Comparison of ENCODE assay signal across 15 mouse cellular contexts in genomic region chr5:30682967-30683600, GRCm38 (mm10). TPM values are rescaled to one million over a fixed set of nuclear protein-coding genes. Genes with fewer than 3 reads are reported as not detected.
DNase-seq lines count a peak whose midpoint lies in the region; ATAC-seq and TF ChIP-seq lines count a peak whose summit lies in the region.
"Had no signal": no experiment of that assay in that cellular context is flagged by ENCODE, and none has a peak within 500 bp of the region (broad histone marks: within the 10 kb centered on the region; RNA-seq: fewer than 3 reads in every experiment).

No protein-coding gene starts in this region.

- H3K4me2 ChIP-seq in CH12.LX (ENCODE audit: insufficient read depth, low read depth, poor library complexity, severe bottlenecking), result no peak overlapping the region
- H3K4me2 ChIP-seq in neural tube, embryonic 15.5 days, result no peak overlapping the region
- H3K4me2 ChIP-seq: hindbrain, embryonic 12.5 days; kidney, embryonic 15.5 days had no signal

- no peak for ATAC-seq in neural tube, embryonic 15.5 days (ENCODE audit: low FRiP score)
- ATAC-seq in erythroid progenitor cell, adult 5-6 weeks (replicated peaks; ENCODE audit: low FRiP score, poor library complexity, severe bottlenecking), result no peak
- ATAC-seq: forebrain, embryonic 14.5 days had no signal

- H3K4me3 ChIP-seq in heart, embryonic 10.5 days, result no peak overlapping the region
- no peak overlapping the region for H3K4me3 ChIP-seq in lung, adult 2 months (replicated peaks; ENCODE audit: extremely low read depth, low read depth, low read length)
- no peak overlapping the region for H3K4me3 ChIP-seq in CH12.LX (replicated peaks in 1 of 3; ENCODE audit: low read depth in 2 of 3, low read length in 2 of 3, poor library complexity in 1 of 3)
- H3K4me3 ChIP-seq in neural tube, embryonic 15.5 days (replicated peaks), result no peak overlapping the region
- H3K4me3 ChIP-seq: hindbrain, embryonic 12.5 days; kidney, embryonic 15.5 days; megakaryocyte, embryonic 14.5 days had no signal

- no peaks in the 10 kb centered on the region for H3K79me2 ChIP-seq in CH12.LX (replicated peaks; ENCODE audit: control insufficient read depth, extremely low read depth, insufficient read depth, poor library complexity, severe bottlenecking)

- H3K9me3 ChIP-seq in heart, embryonic 10.5 days, result no peaks in the 10 kb centered on the region
- H3K9me3 ChIP-seq in CH12.LX (replicated peaks; ENCODE audit: low read length), result no peaks in the 10 kb centered on the region
- no peaks in the 10 kb centered on the region for H3K9me3 ChIP-seq in neural tube, embryonic 15.5 days (replicated peaks)
- H3K9me3 ChIP-seq: hindbrain, embryonic 12.5 days; kidney, embryonic 15.5 days; megakaryocyte, embryonic 14.5 days had no signal

- no peaks in the 10 kb centered on the region for H3K27me3 ChIP-seq in heart, embryonic 10.5 days (ENCODE audit: insufficient read depth, poor library complexity, severe bottlenecking)
- H3K27me3 ChIP-seq in CH12.LX (replicated peaks), result no peaks in the 10 kb centered on the region
- no peaks in the 10 kb centered on the region for H3K27me3 ChIP-seq in neural tube, embryonic 15.5 days (replicated peaks)
- H3K27me3 ChIP-seq: hindbrain, embryonic 12.5 days; kidney, embryonic 15.5 days had no signal

- no peaks in the 10 kb centered on the region for H3K4me1 ChIP-seq in heart, embryonic 10.5 days
- no peaks in the 10 kb centered on the region for H3K4me1 ChIP-seq in lung, adult 2 months (ENCODE audit: control insufficient read depth, insufficient read depth, low read length)
- peaks cover 2 to 13% of the 10 kb centered on the region in 2 experiments; a peak in 2 of 4 replicates for H3K4me1 ChIP-seq in CH12.LX (ENCODE audit: control insufficient read depth in 1 of 2, insufficient read depth in 2 of 2)
- no peaks in the 10 kb centered on the region for H3K4me1 ChIP-seq in neural tube, embryonic 15.5 days
- H3K4me1 ChIP-seq: hindbrain, embryonic 12.5 days; kidney, embryonic 15.5 days had no signal

- peak; percentile 57 for TF ChIP-seq CTCF in lung, adult 2 months (IDR thresholded peaks at IDR 0.05; ENCODE audit: insufficient read depth, low read length)
- peak in 1 of 2 experiments; percentile 69; a peak in 2 of 4 replicates for TF ChIP-seq CTCF in CH12.LX (conservative IDR thresholded peaks at IDR 0.05 in 1 of 2, IDR thresholded peaks at IDR 0.05 in 1 of 2; ENCODE audit: low read depth in 2 of 2, low read length in 2 of 2)
- peak; percentile 27; the same call in 1 of the 2 replicates for TF ChIP-seq CTCF in brain, embryonic 14.5 days (IDR thresholded peaks at IDR 0.05; ENCODE audit: borderline replicate concordance, extremely low read depth, insufficient read depth, insufficient read length)

- peak; percentile 71 for TF ChIP-seq RAD21 in CH12.LX (IDR thresholded peaks at IDR 0.05; ENCODE audit: low read depth, low read length)

- TF ChIP-seq POLR2A in lung, adult 2 months (IDR thresholded peaks at IDR 0.05; ENCODE audit: borderline replicate concordance, extremely low read depth, low read depth, low read length), result no peak
- no peak for TF ChIP-seq POLR2A in CH12.LX (IDR thresholded peaks at IDR 0.05; ENCODE audit: low read depth, low read length)
- TF ChIP-seq POLR2A in brain, embryonic 14.5 days (IDR thresholded peaks at IDR 0.05; ENCODE audit: borderline replicate concordance, extremely low read depth, insufficient read depth, insufficient read length, poor library complexity, severe bottlenecking), result no peak

- peak; percentile 71 for DNase-seq in heart, adult 11 months
- no peak for DNase-seq in heart, embryonic 10.5 days (ENCODE audit: low spot score)
- no peak for DNase-seq in lung, adult 2 months
- DNase-seq in lung, postnatal 10 days, result no peak
- no peak for DNase-seq in CH12.LX (ENCODE audit: extremely low read depth)
- peak; percentile 14 for DNase-seq in brain, embryonic 14.5 days (ENCODE audit: low read depth)
- DNase-seq: adrenal gland, postnatal 10 days; cerebellum, postnatal 10 days; layer of hippocampus, postnatal 36 days had no signal

- TF ChIP-seq EP300 in CH12.LX (IDR thresholded peaks at IDR 0.05; ENCODE audit: low read length), result no peak

- 0 out of 2 replicates have a peak, but pooled peaks cover 4% of the 10 kb centered on the region for H3K36me3 ChIP-seq in heart, embryonic 10.5 days
- no peaks in the 10 kb centered on the region for H3K36me3 ChIP-seq in CH12.LX (replicated peaks in 1 of 2; ENCODE audit: control insufficient read depth in 1 of 2, insufficient read depth in 1 of 2, low read length in 1 of 2)
- H3K36me3 ChIP-seq in neural tube, embryonic 15.5 days, result no peaks in the 10 kb centered on the region
- H3K36me3 ChIP-seq: hindbrain, embryonic 12.5 days; kidney, embryonic 15.5 days had no signal

- no peak overlapping the region for H3K9ac ChIP-seq in CH12.LX (ENCODE audit: insufficient read depth, low read depth)
- no peak overlapping the region for H3K9ac ChIP-seq in neural tube, embryonic 15.5 days (replicated peaks)
- H3K9ac ChIP-seq: hindbrain, embryonic 12.5 days; kidney, embryonic 15.5 days had no signal

- in situ Hi-C loops in CH12.LX (cut with MboI; ENCODE audit: low pct_ligation_motif_present, low pct_unique_long_range_greater_than_20kb, low sequenced_read_pairs), result no loop called here

- dilution Hi-C loops in CH12.LX (cut with MboI; ENCODE audit: extremely low pct_ligation_motif_present, extremely low pct_unique_long_range_greater_than_20kb, low sequenced_read_pairs), result no loop called here

- H3K27ac ChIP-seq in heart, embryonic 10.5 days, result no peak overlapping the region
- H3K27ac ChIP-seq in CH12.LX (ENCODE audit: insufficient read depth, low read depth), result no peak overlapping the region
- no peak overlapping the region for H3K27ac ChIP-seq in neural tube, embryonic 15.5 days (replicated peaks)
- H3K27ac ChIP-seq: hindbrain, embryonic 12.5 days; kidney, embryonic 15.5 days had no signal

TF ChIP-seq in CH12.LX, 34 proteins besides CTCF, POLR2A, EP300 and RAD21:
- peak; percentile 42 for TF ChIP-seq SMC3 (IDR thresholded peaks at IDR 0.05; ENCODE audit: low read depth, low read length)
- no peak for TF ChIP-seq BHLHE40 (IDR thresholded peaks at IDR 0.05; ENCODE audit: low read depth, low read length)

RNA-seq across cellular contexts. Expression of gene Cenpa, which starts 16.5 kb away (rescaled TPM):
- 323 and 372 TPM in 2 replicates for polyA plus RNA-seq in heart, embryonic 10.5 days (2016; fragmentation: Nextera tagmentation; extraction: Ambion mirVana)
- 12.2 and 13.8 TPM in 2 replicates for polyA plus RNA-seq in lung, adult 2 months (2012; rRNA removed)
- total RNA-seq in CH12.LX (2012; rRNA removed), result 89.4 and 99.1 TPM in 2 replicates
- total RNA-seq in CH12.LX (2014; rRNA removed), result 125 and 138 TPM in 2 replicates
- polyA plus RNA-seq in CH12.LX (2012; ENCODE audit: insufficient read length, low read depth), result 143 and 163 TPM in 2 replicates
- 55.9 and 105 TPM in 2 replicates for polyA plus RNA-seq in brain, embryonic 14.5 days (2012; rRNA removed)
- 33.0 and 73.4 TPM in 2 replicates for polyA plus RNA-seq in neural tube, embryonic 15.5 days (2015; fragmentation: Nextera tagmentation; extraction: Ambion mirVana)
- 501 and 540 TPM in 2 replicates for total RNA-seq in erythroid progenitor cell, adult 5-6 weeks (2015; ENCODE audit: low replicate concordance)
- 370 and 444 TPM in 2 replicates for total RNA-seq in erythroid progenitor cell, adult 5-6 weeks (2017; ENCODE audit: low replicate concordance)

RNA-seq across cellular contexts. Expression of gene Dpysl5, which starts 28.3 kb away (rescaled TPM):
- 4.0 and 5.6 TPM in 2 replicates for polyA plus RNA-seq in heart, embryonic 10.5 days (2016; fragmentation: Nextera tagmentation; extraction: Ambion mirVana)
- 5.6 and 7.9 TPM in 2 replicates for polyA plus RNA-seq in lung, adult 2 months (2012; rRNA removed)
- total RNA-seq in CH12.LX (2012; rRNA removed), result 0.21 TPM in 1 of 2 replicates, not detected in the other
- not detected in 2 replicates for total RNA-seq in CH12.LX (2014; rRNA removed)
- not detected in 2 replicates for polyA plus RNA-seq in CH12.LX (2012; ENCODE audit: insufficient read length, low read depth)
- 368 and 444 TPM in 2 replicates for polyA plus RNA-seq in brain, embryonic 14.5 days (2012; rRNA removed)
- 152 and 175 TPM in 2 replicates for polyA plus RNA-seq in neural tube, embryonic 15.5 days (2015; fragmentation: Nextera tagmentation; extraction: Ambion mirVana)
- 0.36 TPM in 1 of 2 replicates, not detected in the other for total RNA-seq in erythroid progenitor cell, adult 5-6 weeks (2015; ENCODE audit: low replicate concordance)
- not detected in 2 replicates for total RNA-seq in erythroid progenitor cell, adult 5-6 weeks (2017; ENCODE audit: low replicate concordance)

RNA-seq across cellular contexts. Expression of gene Slc35f6, which starts 35.4 kb away (rescaled TPM):
- 25.5 and 28.4 TPM in 2 replicates for polyA plus RNA-seq in heart, embryonic 10.5 days (2016; fragmentation: Nextera tagmentation; extraction: Ambion mirVana)
- 82.9 and 97.2 TPM in 2 replicates for polyA plus RNA-seq in lung, adult 2 months (2012; rRNA removed)
- 8.9 and 10.5 TPM in 2 replicates for total RNA-seq in CH12.LX (2012; rRNA removed)
- total RNA-seq in CH12.LX (2014; rRNA removed), result 8.0 and 9.5 TPM in 2 replicates
- polyA plus RNA-seq in CH12.LX (2012; ENCODE audit: insufficient read length, low read depth), result 9.0 and 9.4 TPM in 2 replicates
- 44.4 and 52.9 TPM in 2 replicates for polyA plus RNA-seq in brain, embryonic 14.5 days (2012; rRNA removed)
- 31.2 and 32.8 TPM in 2 replicates for polyA plus RNA-seq in neural tube, embryonic 15.5 days (2015; fragmentation: Nextera tagmentation; extraction: Ambion mirVana)
- total RNA-seq in erythroid progenitor cell, adult 5-6 weeks (2015; ENCODE audit: low replicate concordance), result 9.4 and 13.4 TPM in 2 replicates
- total RNA-seq in erythroid progenitor cell, adult 5-6 weeks (2017; ENCODE audit: low replicate concordance), result 11.2 and 16.7 TPM in 2 replicates

Comparison
In these comparisons a context has a peak if more than half of its experiments do, and no peak if none do; other contexts are left out.
1. DNase-seq: peak in heart, adult 11 months (single experiment) and brain, embryonic 14.5 days (single experiment); none in heart, embryonic 10.5 days (single experiment), lung, adult 2 months (single experiment), lung, postnatal 10 days (single experiment) and CH12.LX (single experiment).
2. RNA of gene Dpysl5, which starts 28.3 kb away (polyA plus RNA-seq): 368 to 444 TPM in brain, embryonic 14.5 days and 152 to 175 TPM in neural tube, embryonic 15.5 days; 4.0 to 5.6 TPM in heart, embryonic 10.5 days, 5.6 to 7.9 TPM in lung, adult 2 months and not detected in CH12.LX; every median in the first group is over 10 times any median in the second.